Mouse (Mus musculus) brain, embryonic 14.5 days (tissue): ENCODE data around the gene Hnrnph2.

Experiments
- CTCF ChIP-seq: fragments of 200-500 bp; IDR thresholded peaks from 2 replicates; pipeline ENCODE4 v1.5.1; 2012; ENCODE audit warnings: inconsistent platforms, mild to moderate bottlenecking, moderate library complexity, borderline replicate concordance; ENCODE audit not compliant: insufficient read depth, insufficient read length; ENCODE audit errors: extremely low read depth
- POLR2A ChIP-seq: fragments of 200-500 bp; IDR thresholded peaks from 2 replicates; pipeline ENCODE4 v1.6.1; 2012; ENCODE audit warnings: mild to moderate bottlenecking, inconsistent platforms, borderline replicate concordance; ENCODE audit not compliant: poor library complexity, insufficient read depth, insufficient read length, severe bottlenecking; ENCODE audit errors: extremely low read depth

DNA sequence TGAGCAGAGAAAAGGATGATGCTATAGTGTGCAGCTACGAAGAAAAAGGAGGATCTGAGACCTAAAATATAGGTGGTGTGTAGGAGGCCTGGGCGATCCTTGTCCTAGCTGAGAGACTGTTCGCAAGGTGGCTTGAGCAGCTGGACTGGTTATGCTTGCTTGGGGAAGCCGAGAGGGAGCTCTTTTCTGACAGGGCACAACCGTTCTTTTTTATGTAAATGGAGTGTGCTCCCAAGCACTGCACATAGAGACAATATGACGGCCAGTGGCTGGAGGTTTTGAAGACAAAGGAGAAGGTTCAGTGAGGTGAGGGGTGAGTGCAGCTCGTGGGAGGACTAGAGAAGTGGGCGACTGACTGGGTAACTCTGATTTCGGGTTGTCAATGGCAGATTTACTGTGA lies 18.7 kb downstream of the Hnrnph2 start:
- no peak for TF ChIP-seq POLR2A
- no peak for TF ChIP-seq CTCF
